Mouse (Mus musculus): ENCODE data around the gene Eno1. TPM values are rescaled to one million over a fixed set of nuclear protein-coding genes. Genes with fewer than 3 reads are reported as not detected.
"Not testable (repeated sequence)": the region's sequence is repeated elsewhere in the genome, so short reads cannot be mapped to it uniquely, and the experiment has no call there.

The Eno1 gene
- polyA plus RNA-seq, 1 experiment from 2014 or later, result 1,515 TPM

DNA sequence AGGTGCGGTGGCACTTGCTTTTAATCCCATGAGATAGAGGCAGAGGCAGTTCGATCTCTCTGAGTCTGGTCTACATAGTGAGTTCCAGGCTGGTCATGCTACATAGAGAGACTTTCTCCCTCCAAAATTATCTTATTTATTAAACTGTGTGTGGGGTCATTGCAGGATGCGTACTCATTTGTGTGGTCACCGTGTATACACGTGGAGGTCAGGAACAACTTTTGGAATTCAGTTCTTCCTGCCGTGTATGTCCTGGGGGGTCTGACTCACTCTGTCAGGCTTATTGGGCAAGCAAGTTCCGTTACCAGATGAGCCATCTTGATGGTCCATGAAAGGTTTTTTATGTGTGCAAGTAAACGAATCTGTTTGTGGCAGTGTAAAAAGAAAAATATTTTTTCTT lies 50.5 kb downstream of the Eno1 start:
- no peak for ATAC-seq (ENCODE audit: low FRiP score)
- H3K36me3 ChIP-seq (ENCODE audit: control insufficient read depth, insufficient read depth, low read length), result no peaks in the 10 kb centered on the region
- H3K27ac ChIP-seq (ENCODE audit: low read depth, low read length), result no peak overlapping the region
- WGBS, result 90% methylated on average over 8 of the region's 8 CpGs
- H3K9ac ChIP-seq (ENCODE audit: low read depth, low read length), result no peak overlapping the region
- no peaks in the 10 kb centered on the region for H3K9me3 ChIP-seq (ENCODE audit: control insufficient read depth, low read length)
- H3K4me2 ChIP-seq (replicated peaks; ENCODE audit: low read depth, low read length), result no peak overlapping the region
- H3K27me3 ChIP-seq (ENCODE audit: control insufficient read depth, insufficient read depth, low read length), result no peaks in the 10 kb centered on the region
- H3K4me3 ChIP-seq (ENCODE audit: low read depth, low read length), result no peak overlapping the region
- H3K4me1 ChIP-seq (replicated peaks; ENCODE audit: control insufficient read depth, insufficient read depth, low read length), result no peaks in the 10 kb centered on the region
- DNase-seq (ENCODE audit: low spot score), result no peak

DNA sequence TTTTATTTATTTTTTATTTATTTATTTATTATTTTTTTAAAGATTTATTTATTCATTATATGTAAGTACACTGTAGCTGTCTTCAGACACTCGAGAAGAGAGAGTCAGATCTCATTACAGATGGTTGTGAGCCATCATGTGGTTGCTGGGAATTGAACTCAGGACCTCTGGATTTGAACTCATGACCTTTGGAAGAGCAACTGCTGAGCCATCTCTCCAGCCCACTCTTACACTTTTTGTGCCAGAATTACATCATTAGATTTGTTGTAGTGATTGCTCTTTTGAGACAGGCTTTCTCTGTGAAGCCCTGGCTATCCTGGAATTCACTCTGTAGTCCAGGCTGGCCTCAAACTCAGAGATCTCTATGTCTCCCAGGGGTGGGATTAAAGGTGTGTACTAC lies 50.9 kb downstream of the Eno1 start:
- not testable (repeated sequence) for H3K27ac ChIP-seq (ENCODE audit: low read depth, low read length); H3K4me2 ChIP-seq (replicated peaks; ENCODE audit: low read depth, low read length); H3K36me3 ChIP-seq (ENCODE audit: control insufficient read depth, insufficient read depth, low read length); H3K4me3 ChIP-seq (ENCODE audit: low read depth, low read length); H3K9ac ChIP-seq (ENCODE audit: low read depth, low read length); DNase-seq (ENCODE audit: low spot score); H3K27me3 ChIP-seq (ENCODE audit: control insufficient read depth, insufficient read depth, low read length); H3K4me1 ChIP-seq (replicated peaks; ENCODE audit: control insufficient read depth, insufficient read depth, low read length); ATAC-seq (ENCODE audit: low FRiP score); H3K9me3 ChIP-seq (ENCODE audit: control insufficient read depth, low read length)
- 79% methylated on average over 1 of the region's 1 CpGs for WGBS

DNA sequence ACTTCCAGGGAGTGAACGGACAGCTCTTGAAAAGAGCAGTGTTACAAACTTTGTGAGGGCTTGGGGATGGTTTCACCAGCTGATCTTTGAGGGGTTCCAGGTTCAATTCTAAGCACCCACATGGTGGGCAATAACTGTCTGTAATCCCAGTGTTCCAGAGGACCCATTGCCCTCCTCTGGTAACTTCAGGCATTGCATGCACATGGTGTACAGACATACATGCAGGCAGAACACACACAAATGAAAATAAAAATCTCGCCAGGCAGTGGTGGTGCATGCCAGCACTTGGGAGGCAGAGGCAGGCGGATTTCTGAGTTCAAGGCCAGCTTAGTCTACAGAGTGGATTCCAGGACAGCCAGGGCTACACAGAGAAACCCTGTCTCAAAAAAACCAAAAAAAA lies 55.4 kb downstream of the Eno1 start:
- Histone ChIP-seq H3K4me2 (replicated peaks; ENCODE audit: low read depth, low read length) (no peak overlapping the region), H3K9ac (ENCODE audit: low read depth, low read length) (no peak overlapping the region), H3K27me3 (ENCODE audit: control insufficient read depth, insufficient read depth, low read length) (no peaks in the 10 kb centered on the region), H3K36me3 (ENCODE audit: control insufficient read depth, insufficient read depth, low read length) (no peaks in the 10 kb centered on the region), H3K4me3 (ENCODE audit: low read depth, low read length) (no peak overlapping the region), H3K27ac (ENCODE audit: low read depth, low read length) (no peak overlapping the region), H3K9me3 (ENCODE audit: control insufficient read depth, low read length) (no peaks in the 10 kb centered on the region), H3K4me1 (replicated peaks; ENCODE audit: control insufficient read depth, insufficient read depth, low read length) (no peaks in the 10 kb centered on the region)
- 99% methylated on average over 3 of the region's 3 CpGs for WGBS
- ATAC-seq (ENCODE audit: low FRiP score), result no peak
- no peak for DNase-seq (ENCODE audit: low spot score)

DNA sequence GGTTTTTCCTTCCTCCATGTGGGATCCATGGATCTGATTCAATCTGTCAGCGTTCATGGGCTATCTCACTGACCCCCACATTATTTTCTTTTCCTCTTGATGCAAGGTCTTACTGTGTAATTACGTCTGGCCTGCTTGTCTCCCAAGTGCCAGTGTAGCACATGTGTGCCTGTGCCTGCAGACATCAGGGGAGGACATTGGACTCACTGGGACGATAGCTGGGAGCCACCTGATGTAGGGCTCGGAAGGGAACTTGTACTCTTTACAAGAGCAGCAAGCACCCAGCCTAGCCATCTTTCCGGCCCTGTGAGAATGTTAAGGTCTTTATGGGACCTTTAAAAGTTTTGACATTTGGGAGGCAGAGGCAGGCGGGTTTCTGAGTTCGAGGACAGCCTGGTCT lies 58.3 kb downstream of the Eno1 start:
- 94% methylated on average over 7 of the region's 7 CpGs for WGBS

DNA sequence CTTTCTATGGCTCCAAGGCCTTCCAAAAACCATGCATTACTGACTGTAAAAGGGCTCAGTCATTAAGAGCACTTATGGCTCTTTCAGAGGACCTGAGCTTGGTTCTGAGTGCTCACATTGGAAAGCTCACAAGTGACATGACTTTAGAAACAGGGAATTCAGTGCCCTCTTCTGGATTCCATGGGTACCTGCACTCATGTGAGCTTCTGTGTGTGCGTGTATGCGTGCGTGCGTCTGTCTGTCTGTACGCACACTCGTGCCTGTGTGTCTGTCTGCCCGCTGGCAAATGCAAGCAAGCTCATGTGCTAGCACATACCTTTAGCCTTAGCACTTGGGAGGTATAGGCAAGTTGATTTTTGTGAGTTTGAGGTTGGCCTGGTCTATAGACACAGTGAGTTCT lies 59.4 kb downstream of the Eno1 start:
- Histone ChIP-seq H3K4me2 (replicated peaks; ENCODE audit: low read depth, low read length) (no peak overlapping the region), H3K27me3 (ENCODE audit: control insufficient read depth, insufficient read depth, low read length) (no peaks in the 10 kb centered on the region), H3K36me3 (ENCODE audit: control insufficient read depth, insufficient read depth, low read length) (no peaks in the 10 kb centered on the region), H3K4me3 (ENCODE audit: low read depth, low read length) (no peak overlapping the region), H3K9ac (ENCODE audit: low read depth, low read length) (no peak overlapping the region), H3K4me1 (replicated peaks; ENCODE audit: control insufficient read depth, insufficient read depth, low read length) (no peaks in the 10 kb centered on the region), H3K9me3 (ENCODE audit: control insufficient read depth, low read length) (no peaks in the 10 kb centered on the region), H3K27ac (ENCODE audit: low read depth, low read length) (no peak overlapping the region)
- WGBS, result 95% methylated on average over 7 of the region's 7 CpGs
- no peak for DNase-seq (ENCODE audit: low spot score)
- ATAC-seq (ENCODE audit: low FRiP score), result no peak

More for the DNA sequence above, 58.3 kb downstream of the Eno1 start:
- Histone ChIP-seq H3K27ac (ENCODE audit: low read depth, low read length) (no peak overlapping the region), H3K36me3 (ENCODE audit: control insufficient read depth, insufficient read depth, low read length) (no peaks in the 10 kb centered on the region), H3K4me3 (ENCODE audit: low read depth, low read length) (no peak overlapping the region), H3K27me3 (ENCODE audit: control insufficient read depth, insufficient read depth, low read length) (no peaks in the 10 kb centered on the region), H3K9ac (ENCODE audit: low read depth, low read length) (no peak overlapping the region), H3K9me3 (ENCODE audit: control insufficient read depth, low read length) (no peaks in the 10 kb centered on the region), H3K4me1 (replicated peaks; ENCODE audit: control insufficient read depth, insufficient read depth, low read length) (no peaks in the 10 kb centered on the region), H3K4me2 (replicated peaks; ENCODE audit: low read depth, low read length) (no peak overlapping the region)
- DNase-seq (ENCODE audit: low spot score) (no peak), ATAC-seq (ENCODE audit: low FRiP score) (no peak)

Other genes starting within 250 kb of the Eno1 start
- 2.1 and 2.8 TPM in 2 replicates for gene H6pd, start 227.7 kb upstream of the Eno1 start, polyA plus RNA-seq (2014; fragmentation: Nextera tagmentation; extraction: Ambion mirVana)
- 0.24 and 0.68 TPM in 2 replicates for gene Gpr157, start 149.4 kb upstream of the Eno1 start, polyA plus RNA-seq (2014; fragmentation: Nextera tagmentation; extraction: Ambion mirVana)
- 1.3 TPM in 2 replicates for gene Slc2a5, start 117.4 kb upstream of the Eno1 start, polyA plus RNA-seq (2014; fragmentation: Nextera tagmentation; extraction: Ambion mirVana)
- not detected in 2 replicates for gene Slc2a7, start 87.7 kb upstream of the Eno1 start, polyA plus RNA-seq (2014; fragmentation: Nextera tagmentation; extraction: Ambion mirVana)
- gene Car6, start 35.4 kb upstream of the Eno1 start, polyA plus RNA-seq (2014; fragmentation: Nextera tagmentation; extraction: Ambion mirVana), result 0.21 TPM in 1 of 2 replicates, not detected in the other
- 40.5 and 50.0 TPM in 2 replicates for gene Rere, start 44.9 kb downstream of the Eno1 start, polyA plus RNA-seq (2014; fragmentation: Nextera tagmentation; extraction: Ambion mirVana)

All from hindbrain, embryonic 11.5 days (tissue).